Mouse (Mus musculus) erythroblast, embryonic 14.5 days (primary cell): Measurements from ENCODE around the gene Dtnbp1. TPM values are rescaled to one million over a fixed set of nuclear protein-coding genes. Genes with fewer than 3 reads are reported as not detected.

ENCODE experiments used
- H3K27me3 ChIP-seq: 2 replicates; pipeline ENCODE4 v1.6.1; 2012; ENCODE audit warnings: inconsistent platforms; ENCODE audit not compliant: control insufficient read depth
- H3K36me3 ChIP-seq: 2 replicates; pipeline ENCODE4 v1.6.1; 2012; ENCODE audit warnings: mild to moderate bottlenecking, inconsistent platforms; ENCODE audit not compliant: control insufficient read depth
- H3K4me1 ChIP-seq: 2 replicates; pipeline ENCODE4 v1.6.1; 2012; ENCODE audit warnings: inconsistent platforms; ENCODE audit not compliant: control insufficient read depth
- H3K4me3 ChIP-seq: replicated peaks from 2 replicates; pipeline ENCODE3; 2012; ENCODE audit warnings: moderate library complexity, mild to moderate bottlenecking, inconsistent platforms
- H3K9me3 ChIP-seq: 2 replicates; pipeline ENCODE4 v1.6.1; 2012; ENCODE audit warnings: low read length, inconsistent platforms, mixed read lengths; ENCODE audit not compliant: control insufficient read depth
- GATA1 ChIP-seq: IDR thresholded peaks from 2 replicates; pipeline ENCODE4 v1.6.1; 2012; ENCODE audit warnings: low read length, inconsistent platforms, mixed read lengths
- TAL1 ChIP-seq: IDR thresholded peaks from 3 replicates; pipeline ENCODE4 v1.6.1; 2012; ENCODE audit warnings: low read length, inconsistent platforms, mixed read lengths
- polyA plus RNA-seq: library from polyadenylated mRNA; stranded (reverse); fragments of >175 nt; gene quantifications from 2 replicates; pipeline ENCODE4 v1.2.3, GENCODE M21; 2012

The Dtnbp1 gene
- polyA plus RNA-seq: 1.5 and 2.0 TPM in 2 replicates

DNA sequence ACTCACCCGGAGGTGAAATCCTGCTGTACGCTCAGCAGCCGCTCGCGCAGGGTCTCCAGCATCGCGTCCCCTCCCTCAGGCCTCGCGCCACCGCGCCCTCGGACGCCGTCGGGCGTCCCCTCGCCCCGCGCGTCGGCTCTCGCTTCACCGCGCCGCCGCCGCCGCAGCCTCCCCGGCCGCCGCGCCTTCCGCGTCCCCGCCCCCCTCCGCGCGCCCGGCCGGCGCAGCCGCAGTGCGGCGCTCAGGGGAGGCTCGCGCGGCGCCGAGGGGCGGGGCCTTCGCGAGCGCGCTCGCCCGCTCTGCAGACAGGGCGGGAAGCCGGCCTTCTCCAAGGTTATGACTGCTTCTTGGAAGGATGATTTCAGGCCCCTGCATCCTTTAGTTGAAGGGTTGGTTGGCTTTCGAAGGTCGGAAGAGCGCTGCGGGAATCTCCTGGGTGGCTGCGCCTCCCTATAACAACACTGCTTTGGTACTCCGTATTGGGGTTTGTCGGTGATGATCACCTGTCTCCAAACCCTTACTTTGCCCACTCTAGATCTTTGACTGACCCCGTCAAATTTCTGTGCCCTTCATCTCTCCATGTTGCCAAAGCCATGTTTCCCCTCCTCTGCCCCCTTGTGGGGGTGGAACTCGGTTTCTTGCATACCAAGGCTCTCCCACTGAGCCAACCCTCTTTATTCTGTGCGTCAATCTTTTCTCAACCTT, at the start of gene Dtnbp1:
Gene Dtnbp1, minus strand, starts transcription at position 237 of the 705 bp plus-strand sequence.
- H3K36me3 ChIP-seq: peaks cover 12% of the 10 kb centered on the region
- H3K4me3 ChIP-seq: peak within 1 kb of the TSS; percentile 94
- TF ChIP-seq GATA1: no peak
- no peak for TF ChIP-seq TAL1
- H3K27me3 ChIP-seq: no peaks in the 10 kb centered on the region
- H3K4me1 ChIP-seq: peaks cover 27% of the 10 kb centered on the region
- H3K9me3 ChIP-seq: no peaks in the 10 kb centered on the region

DNA sequence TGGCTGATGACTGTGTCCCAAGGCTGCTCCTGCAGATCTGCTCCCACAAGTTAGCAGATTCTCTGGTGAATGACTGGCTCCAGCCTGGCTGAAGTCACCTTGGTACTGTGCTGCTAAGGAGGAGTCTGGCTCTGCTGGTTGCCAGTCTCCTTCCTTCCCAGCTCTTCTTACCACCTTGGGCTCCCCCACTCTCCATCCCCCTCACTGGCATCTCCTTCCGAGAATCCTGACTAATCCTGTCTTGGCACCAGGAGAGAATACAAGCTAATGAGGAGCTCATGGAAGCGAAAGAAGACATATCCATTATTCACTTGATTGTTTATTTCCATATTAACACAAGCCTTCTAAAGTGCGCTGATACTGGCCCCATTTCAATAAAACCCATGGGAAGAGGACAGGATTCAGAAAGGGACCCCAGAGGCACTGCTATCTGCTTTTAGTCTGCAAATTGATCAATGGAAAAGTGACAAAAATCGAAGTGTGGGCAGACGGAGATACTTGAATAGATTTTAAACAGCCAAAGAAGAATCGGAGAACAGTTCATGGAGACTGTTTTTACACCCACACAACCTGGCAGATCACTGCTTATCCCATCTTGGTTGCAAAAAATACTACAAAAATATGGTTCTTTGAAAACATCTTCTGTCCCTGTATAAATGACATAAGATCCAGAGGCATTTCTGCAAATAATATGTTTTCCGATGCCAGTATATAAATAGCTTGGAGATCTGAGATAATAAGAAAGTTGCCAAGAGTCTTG, 47.5 kb upstream of the Dtnbp1 start:
- H3K9me3 ChIP-seq: peaks cover 6% of the 10 kb centered on the region
- H3K36me3 ChIP-seq: no peaks in the 10 kb centered on the region
- no peaks in the 10 kb centered on the region for H3K4me1 ChIP-seq
- TF ChIP-seq GATA1 (no peak), TAL1 (no peak)
- H3K4me3 ChIP-seq: no peak overlapping the region
- peaks cover 19% of the 10 kb centered on the region for H3K27me3 ChIP-seq

DNA sequence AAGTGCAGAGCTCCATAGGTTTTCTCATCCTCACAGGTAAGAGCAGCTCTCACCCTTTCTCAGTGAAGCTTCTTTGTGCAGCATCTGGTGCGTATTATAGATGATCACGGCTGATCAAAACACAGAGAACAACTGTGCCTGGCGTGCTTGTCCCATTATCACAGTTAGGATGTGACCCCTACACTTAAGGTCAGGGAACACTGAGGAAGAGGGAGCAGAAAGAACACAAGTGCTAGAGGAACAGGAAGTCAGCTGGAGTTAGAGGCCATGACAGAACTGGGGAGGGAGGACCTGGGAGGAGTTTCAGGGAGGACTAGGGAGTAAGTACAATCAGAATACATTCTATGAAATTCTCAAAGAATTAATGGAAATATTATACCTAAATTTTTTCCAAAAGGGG, 41.5 kb upstream of the Dtnbp1 start:
- H3K4me3 ChIP-seq: no peak overlapping the region
- TF ChIP-seq GATA1: no peak
- no peak for TF ChIP-seq TAL1
- H3K9me3 ChIP-seq: peaks cover under 1% of the 10 kb centered on the region
- no peaks in the 10 kb centered on the region for H3K36me3 ChIP-seq
- H3K4me1 ChIP-seq: no peaks in the 10 kb centered on the region
- H3K27me3 ChIP-seq: peaks cover 3% of the 10 kb centered on the region

DNA sequence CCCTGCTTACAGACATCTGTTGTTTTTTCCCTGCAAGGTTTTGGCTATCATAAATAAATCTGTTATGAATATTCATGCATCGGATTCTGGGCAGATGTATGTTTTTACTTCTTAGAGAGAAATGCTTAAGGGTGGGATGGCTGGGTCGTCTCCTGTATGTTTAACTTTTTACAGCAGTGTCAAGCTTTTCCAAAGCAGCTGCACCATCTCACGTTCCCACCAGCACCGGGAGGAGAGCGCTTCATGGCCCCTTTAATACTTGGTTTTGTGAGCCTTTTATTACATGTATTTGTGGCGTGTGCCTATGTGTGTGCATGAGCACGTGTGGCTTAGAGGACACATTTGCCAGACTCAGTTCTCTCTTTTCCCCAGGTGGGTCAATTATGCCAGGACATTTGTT, 38.8 kb upstream of the Dtnbp1 start:
- no peaks in the 10 kb centered on the region; the same call in 1 of the 2 replicates for H3K9me3 ChIP-seq
- TF ChIP-seq TAL1 (no peak), GATA1 (no peak)
- no peaks in the 10 kb centered on the region for H3K4me1 ChIP-seq
- H3K27me3 ChIP-seq: peaks cover 3% of the 10 kb centered on the region; the same call in 1 of the 2 replicates
- H3K36me3 ChIP-seq: no peaks in the 10 kb centered on the region
- H3K4me3 ChIP-seq: no peak overlapping the region

DNA sequence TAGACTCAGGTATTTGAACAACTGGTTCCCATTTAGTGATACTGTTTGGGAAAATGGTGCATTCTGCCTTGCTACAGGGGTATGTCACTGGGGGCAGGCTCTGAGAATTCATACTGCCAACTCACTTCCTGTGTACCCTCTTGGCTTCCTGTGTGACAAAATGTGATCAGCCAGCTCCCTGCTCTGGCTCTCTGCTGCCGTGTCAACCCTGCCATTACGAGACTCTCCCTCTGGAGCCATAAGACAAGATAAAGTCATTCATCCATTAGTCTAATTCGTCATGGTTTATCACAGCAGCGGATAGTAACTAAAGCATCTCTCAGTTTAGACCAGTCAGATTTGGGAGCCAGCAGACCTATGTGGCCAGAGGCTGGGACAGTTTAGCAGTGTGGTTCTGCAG, 38.2 kb upstream of the Dtnbp1 start:
- Histone ChIP-seq H3K4me1 (no peaks in the 10 kb centered on the region), H3K36me3 (no peaks in the 10 kb centered on the region), H3K9me3 (no peaks in the 10 kb centered on the region; the same call in 1 of the 2 replicates), H3K4me3 (no peak overlapping the region), H3K27me3 (peaks cover 3% of the 10 kb centered on the region; the same call in 1 of the 2 replicates)
- TF ChIP-seq TAL1 (no peak), GATA1 (no peak)

DNA sequence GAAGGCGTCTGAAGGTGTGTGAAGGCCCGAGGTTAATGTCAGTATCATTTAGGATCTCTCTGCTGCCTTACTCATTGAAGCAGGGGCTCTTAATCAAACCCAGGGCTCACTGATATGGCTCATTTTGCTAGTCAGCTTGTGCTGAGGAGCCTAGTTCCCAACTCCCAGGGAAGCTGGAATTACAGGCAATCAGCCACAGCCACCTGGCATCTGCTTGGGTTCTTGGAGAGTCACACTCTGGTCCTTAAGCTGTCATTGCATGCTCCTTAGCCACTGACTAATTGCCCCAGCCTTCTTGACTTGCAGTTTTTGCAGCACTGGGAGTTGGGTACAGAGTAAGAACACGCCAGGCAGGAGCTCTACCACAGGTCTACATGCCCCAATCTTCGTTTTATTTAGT, 34.5 kb upstream of the Dtnbp1 start:
- Histone ChIP-seq H3K9me3 (no peaks in the 10 kb centered on the region), H3K4me1 (peaks cover 6% of the 10 kb centered on the region), H3K4me3 (no peak overlapping the region), H3K27me3 (peaks cover 9% of the 10 kb centered on the region; the same call in 1 of the 2 replicates), H3K36me3 (no peaks in the 10 kb centered on the region)
- TF ChIP-seq TAL1: no peak
- no peak for TF ChIP-seq GATA1

DNA sequence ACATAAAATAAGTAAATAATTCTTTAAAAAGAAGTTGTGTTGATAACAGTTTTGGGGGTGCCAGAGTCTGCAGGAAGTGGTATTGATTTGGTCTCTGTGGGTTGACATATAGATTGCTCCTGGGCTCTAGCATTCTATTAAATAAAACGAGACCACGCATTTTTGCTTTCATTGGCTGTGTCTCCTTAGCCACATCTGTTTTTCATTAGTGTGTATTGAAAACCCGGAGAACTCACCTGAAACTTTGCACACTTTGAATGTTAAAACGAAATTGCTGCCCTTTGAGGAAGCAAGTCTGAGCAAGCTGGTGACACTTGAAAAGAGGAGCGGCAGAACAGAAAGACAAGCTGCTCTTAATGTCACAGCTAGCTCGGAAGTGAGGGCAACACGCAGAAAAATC, 32.8 kb upstream of the Dtnbp1 start:
- Histone ChIP-seq H3K36me3 (no peaks in the 10 kb centered on the region), H3K9me3 (no peaks in the 10 kb centered on the region), H3K4me1 (peaks cover 11% of the 10 kb centered on the region), H3K4me3 (no peak overlapping the region), H3K27me3 (peaks cover 10% of the 10 kb centered on the region; the same call in 1 of the 2 replicates)
- no peak for TF ChIP-seq GATA1
- no peak for TF ChIP-seq TAL1

DNA sequence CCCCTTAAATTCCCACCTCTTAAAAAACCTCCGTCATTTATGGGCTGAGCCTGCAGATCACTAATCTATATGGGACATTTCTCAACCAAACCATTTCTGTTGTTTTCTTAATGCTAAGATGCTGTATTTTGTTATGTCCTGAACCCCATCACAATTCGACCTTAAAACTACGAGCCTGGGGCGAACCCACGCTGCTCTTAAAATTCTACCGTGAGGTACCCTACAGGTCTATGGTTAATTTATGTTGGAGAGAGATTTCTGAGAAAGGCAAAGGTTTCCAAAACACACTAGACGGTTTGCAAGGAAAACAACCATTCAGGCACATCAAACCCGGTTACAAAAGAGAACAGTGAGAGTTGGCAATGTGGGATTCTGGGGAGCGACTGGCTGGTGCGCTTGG, 31.4 kb upstream of the Dtnbp1 start:
- Histone ChIP-seq H3K36me3 (no peaks in the 10 kb centered on the region), H3K9me3 (no peaks in the 10 kb centered on the region), H3K27me3 (peaks cover 10% of the 10 kb centered on the region; the same call in 1 of the 2 replicates), H3K4me1 (peaks cover 11% of the 10 kb centered on the region), H3K4me3 (no peak overlapping the region)
- TF ChIP-seq TAL1 (no peak), GATA1 (no peak)

DNA sequence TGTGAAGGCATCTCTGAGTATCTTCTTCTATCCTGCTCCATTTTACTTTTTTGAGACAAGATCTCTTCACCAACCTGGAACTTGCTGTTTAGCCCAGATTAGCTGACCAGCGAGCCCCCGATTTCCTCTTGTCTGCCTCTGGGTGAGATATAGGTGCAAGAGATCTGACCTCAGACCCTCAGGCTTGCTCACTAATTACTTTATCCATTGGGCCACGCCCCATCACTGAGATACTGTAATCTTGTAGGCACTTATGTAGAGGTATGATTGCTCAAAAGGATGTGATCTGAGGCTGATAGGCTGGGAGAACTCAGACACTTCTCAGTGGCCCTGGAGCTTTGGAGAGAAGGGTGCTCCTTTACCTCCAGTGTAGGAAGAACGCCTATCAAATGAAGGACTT, 30.5 kb upstream of the Dtnbp1 start:
- H3K27me3 ChIP-seq: peaks cover 10% of the 10 kb centered on the region; the same call in 1 of the 2 replicates
- H3K36me3 ChIP-seq: no peaks in the 10 kb centered on the region
- H3K9me3 ChIP-seq: no peaks in the 10 kb centered on the region
- H3K4me1 ChIP-seq: peaks cover 11% of the 10 kb centered on the region
- H3K4me3 ChIP-seq: no peak overlapping the region
- TF ChIP-seq GATA1 (no peak), TAL1 (no peak)
